Mouse (Mus musculus): Measurements from ENCODE around the gene Slc22a23. TPM values are rescaled to one million over a fixed set of nuclear protein-coding genes. Genes with fewer than 3 reads are reported as not detected.

Slc22a23 gene
- polyA plus RNA-seq, 1 experiment from 2014 or later: 8.2 TPM

- H3K9ac ChIP-seq (ENCODE audit: low read depth, low read length): no peak overlapping the region
- no peaks in the 10 kb centered on the region for H3K9me3 ChIP-seq (replicated peaks; ENCODE audit: control insufficient read depth, low read length)
- 62% methylated on average over 8 of the region's 8 CpGs for WGBS (ENCODE audit: insufficient replicate concordance)
- H3K4me2 ChIP-seq (ENCODE audit: low read depth, low read length): no peak overlapping the region
- H3K4me3 ChIP-seq (ENCODE audit: low read depth, low read length): no peak overlapping the region
- H3K27me3 ChIP-seq (ENCODE audit: control insufficient read depth, insufficient read depth, low read depth, low read length): no peaks in the 10 kb centered on the region
- peaks cover 53% of the 10 kb centered on the region for H3K4me1 ChIP-seq (ENCODE audit: control insufficient read depth, low read depth, low read length)
- no peak for ATAC-seq (ENCODE audit: low read depth)
- peak overlapping the region; percentile 87 for H3K27ac ChIP-seq (ENCODE audit: low read length)
- peaks cover 16% of the 10 kb centered on the region for H3K36me3 ChIP-seq (ENCODE audit: control insufficient read depth, insufficient read depth)
These were observed 72.5 kb downstream of the Slc22a23 start for GRCm38 (mm10) chr13:34272275-34273054.

DNA sequence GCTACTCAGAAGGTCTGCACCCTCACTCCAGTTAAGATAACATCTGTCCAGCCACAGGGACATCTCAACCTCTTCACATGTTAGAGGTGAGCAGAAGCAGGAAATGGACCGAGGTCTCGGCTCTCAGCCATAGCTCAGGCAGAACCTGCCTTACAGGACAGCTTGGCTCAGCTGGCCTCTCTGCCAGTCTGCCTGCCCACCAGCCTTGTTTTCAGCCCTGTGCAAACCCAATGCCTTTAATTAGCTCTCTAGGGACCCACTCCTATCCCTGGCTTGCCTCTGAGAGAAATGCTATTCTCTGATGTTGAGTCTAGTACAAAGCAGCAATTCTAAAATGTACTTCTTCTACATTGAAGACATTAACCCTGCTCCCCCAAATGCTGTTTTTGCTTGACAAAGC, 73.3 kb downstream of the Slc22a23 start:
- Histone ChIP-seq H3K27ac (ENCODE audit: low read length) (peak overlapping the region; percentile 87), H3K4me1 (ENCODE audit: control insufficient read depth, low read depth, low read length) (peaks cover 60% of the 10 kb centered on the region), H3K9ac (ENCODE audit: low read depth, low read length) (peak overlapping the region; percentile 59), H3K4me3 (ENCODE audit: low read depth, low read length) (peak overlapping the region; percentile 30; the same call in 1 of the 2 replicates), H3K36me3 (ENCODE audit: control insufficient read depth, insufficient read depth) (peaks cover 8% of the 10 kb centered on the region), H3K27me3 (ENCODE audit: control insufficient read depth, insufficient read depth, low read depth, low read length) (no peaks in the 10 kb centered on the region), H3K4me2 (ENCODE audit: low read depth, low read length) (peak overlapping the region; percentile 57), H3K9me3 (replicated peaks; ENCODE audit: control insufficient read depth, low read length) (no peaks in the 10 kb centered on the region)
- ATAC-seq (ENCODE audit: low read depth): peak; percentile 20; the same call in 1 of the 2 replicates
- WGBS (ENCODE audit: insufficient replicate concordance): 30% methylated on average over 2 of the region's 2 CpGs

- Histone ChIP-seq H3K9ac (ENCODE audit: low read depth, low read length) (peak overlapping the region; percentile 59), H3K4me1 (ENCODE audit: control insufficient read depth, low read depth, low read length) (peaks cover 67% of the 10 kb centered on the region), H3K4me2 (ENCODE audit: low read depth, low read length) (peak overlapping the region; percentile 57), H3K36me3 (ENCODE audit: control insufficient read depth, insufficient read depth) (peaks cover 4% of the 10 kb centered on the region; the same call in 1 of the 2 replicates), H3K9me3 (replicated peaks; ENCODE audit: control insufficient read depth, low read length) (no peaks in the 10 kb centered on the region), H3K4me3 (ENCODE audit: low read depth, low read length) (peak overlapping the region; percentile 30), H3K27ac (ENCODE audit: low read length) (peak overlapping the region; percentile 87), H3K27me3 (ENCODE audit: control insufficient read depth, insufficient read depth, low read depth, low read length) (no peaks in the 10 kb centered on the region)
- peak; percentile 92 for ATAC-seq (ENCODE audit: low read depth)
- 40% methylated on average over 5 of the region's 5 CpGs for WGBS (ENCODE audit: insufficient replicate concordance)
These were observed 73.9 kb downstream of the Slc22a23 start for GRCm38 (mm10) chr13:34270886-34271602.

DNA sequence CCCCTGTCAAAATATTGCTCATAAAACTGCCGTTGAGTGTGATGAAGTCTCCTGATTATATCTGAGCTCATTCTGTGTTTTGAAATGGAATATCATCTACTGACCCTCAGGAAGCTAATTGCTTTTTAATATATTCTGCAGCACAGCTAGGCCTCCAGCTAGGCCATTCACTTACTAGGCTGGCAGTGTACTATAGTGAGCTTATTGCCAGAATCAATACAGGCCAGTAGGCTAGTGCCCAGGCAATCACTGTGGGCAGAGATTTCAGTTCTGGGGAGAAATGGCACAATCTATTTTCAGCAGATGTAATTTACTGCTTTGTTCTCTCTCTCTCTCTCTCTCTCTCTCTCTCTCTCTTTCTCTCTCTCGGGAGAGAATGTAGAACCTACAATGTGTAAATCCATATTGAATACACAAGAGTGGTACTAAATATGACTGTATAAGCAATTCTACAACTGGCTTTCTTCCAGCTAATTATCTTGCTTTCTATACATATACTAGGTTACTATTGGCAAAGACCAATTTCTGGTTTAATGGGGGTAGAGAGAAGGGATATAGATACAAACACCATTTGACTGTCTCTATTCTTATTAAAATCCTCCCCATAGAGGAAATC, 75.5 kb downstream of the Slc22a23 start:
- H3K4me1 ChIP-seq (ENCODE audit: control insufficient read depth, low read depth, low read length): peaks cover 63% of the 10 kb centered on the region
- WGBS (ENCODE audit: insufficient replicate concordance): 82% methylated on average over 2 of the region's 2 CpGs

GRCm38 (mm10) chr13:34266942-34267660, 77.9 kb downstream of the Slc22a23 start:
- Histone ChIP-seq H3K36me3 (ENCODE audit: control insufficient read depth, insufficient read depth) (no peaks in the 10 kb centered on the region; the same call in 1 of the 2 replicates), H3K4me1 (ENCODE audit: control insufficient read depth, low read depth, low read length) (peaks cover 50% of the 10 kb centered on the region), H3K9me3 (replicated peaks; ENCODE audit: control insufficient read depth, low read length) (no peaks in the 10 kb centered on the region), H3K4me3 (ENCODE audit: low read depth, low read length) (no peak overlapping the region), H3K9ac (ENCODE audit: low read depth, low read length) (no peak overlapping the region), H3K27ac (ENCODE audit: low read length) (no peak overlapping the region), H3K4me2 (ENCODE audit: low read depth, low read length) (no peak overlapping the region), H3K27me3 (ENCODE audit: control insufficient read depth, insufficient read depth, low read depth, low read length) (no peaks in the 10 kb centered on the region)
- 79% methylated on average over 8 of the region's 8 CpGs for WGBS (ENCODE audit: insufficient replicate concordance)
- ATAC-seq (ENCODE audit: low read depth): no peak

More for the DNA sequence above, 75.5 kb downstream of the Slc22a23 start:
- H3K36me3 ChIP-seq (ENCODE audit: control insufficient read depth, insufficient read depth): peaks cover 4% of the 10 kb centered on the region; the same call in 1 of the 2 replicates
- no peaks in the 10 kb centered on the region for H3K9me3 ChIP-seq (replicated peaks; ENCODE audit: control insufficient read depth, low read length)
- no peak overlapping the region for H3K4me3 ChIP-seq (ENCODE audit: low read depth, low read length)
- no peaks in the 10 kb centered on the region for H3K27me3 ChIP-seq (ENCODE audit: control insufficient read depth, insufficient read depth, low read depth, low read length)
- no peak for ATAC-seq (ENCODE audit: low read depth)
- no peak overlapping the region for H3K4me2 ChIP-seq (ENCODE audit: low read depth, low read length)
- no peak overlapping the region for H3K9ac ChIP-seq (ENCODE audit: low read depth, low read length)
- H3K27ac ChIP-seq (ENCODE audit: low read length): no peak overlapping the region

- peaks cover 39% of the 10 kb centered on the region for H3K4me1 ChIP-seq (ENCODE audit: control insufficient read depth, low read depth, low read length)
- H3K9ac ChIP-seq (ENCODE audit: low read depth, low read length): no peak overlapping the region
- 86% methylated on average over 8 of the region's 8 CpGs for WGBS (ENCODE audit: insufficient replicate concordance)
These were observed 78.9 kb downstream of the Slc22a23 start for GRCm38 (mm10) chr13:34266067-34266466.

DNA sequence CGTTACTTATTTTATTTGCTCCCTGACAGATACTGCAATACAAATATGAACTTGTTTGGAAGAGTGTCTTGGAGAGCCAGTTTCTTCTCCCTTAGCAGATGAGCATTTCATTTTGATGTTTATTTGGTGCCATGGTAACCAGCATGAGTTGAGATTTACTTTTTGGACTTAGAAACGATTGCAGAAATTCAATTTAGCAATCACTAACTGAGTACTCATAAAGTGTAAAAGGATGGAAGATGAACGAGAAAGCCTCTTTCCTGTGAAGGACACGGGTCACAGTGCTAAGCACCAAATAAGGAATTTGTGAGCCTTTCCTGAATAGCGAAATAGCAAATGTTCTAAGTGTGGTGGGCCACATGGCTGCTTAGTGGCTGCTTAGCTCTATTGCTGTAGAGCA, 79.4 kb downstream of the Slc22a23 start:
- peaks cover 37% of the 10 kb centered on the region for H3K4me1 ChIP-seq (ENCODE audit: control insufficient read depth, low read depth, low read length)
- H3K4me3 ChIP-seq (ENCODE audit: low read depth, low read length): no peak overlapping the region
- H3K36me3 ChIP-seq (ENCODE audit: control insufficient read depth, insufficient read depth): no peaks in the 10 kb centered on the region; the same call in 1 of the 2 replicates
- no peak overlapping the region for H3K9ac ChIP-seq (ENCODE audit: low read depth, low read length)
- no peak for ATAC-seq (ENCODE audit: low read depth)
- 56% methylated on average over 5 of the region's 5 CpGs for WGBS (ENCODE audit: insufficient replicate concordance)
- H3K4me2 ChIP-seq (ENCODE audit: low read depth, low read length): no peak overlapping the region
- H3K27ac ChIP-seq (ENCODE audit: low read length): 0 out of 2 replicates have a peak overlapping the region, but pooled peaks have one; percentile 10
- H3K27me3 ChIP-seq (ENCODE audit: control insufficient read depth, insufficient read depth, low read depth, low read length): no peaks in the 10 kb centered on the region
- no peaks in the 10 kb centered on the region for H3K9me3 ChIP-seq (replicated peaks; ENCODE audit: control insufficient read depth, low read length)

More at GRCm38 (mm10) chr13:34266067-34266466, 78.9 kb downstream of the Slc22a23 start:
- H3K4me3 ChIP-seq (ENCODE audit: low read depth, low read length): no peak overlapping the region
- no peak for ATAC-seq (ENCODE audit: low read depth)
- H3K9me3 ChIP-seq (replicated peaks; ENCODE audit: control insufficient read depth, low read length): no peaks in the 10 kb centered on the region
- H3K36me3 ChIP-seq (ENCODE audit: control insufficient read depth, insufficient read depth): no peaks in the 10 kb centered on the region; the same call in 1 of the 2 replicates
- H3K27ac ChIP-seq (ENCODE audit: low read length): no peak overlapping the region
- no peaks in the 10 kb centered on the region for H3K27me3 ChIP-seq (ENCODE audit: control insufficient read depth, insufficient read depth, low read depth, low read length)
- H3K4me2 ChIP-seq (ENCODE audit: low read depth, low read length): no peak overlapping the region

GRCm38 (mm10) chr13:34265022-34265565, 79.9 kb downstream of the Slc22a23 start:
- no peak overlapping the region for H3K4me2 ChIP-seq (ENCODE audit: low read depth, low read length)
- peaks cover 32% of the 10 kb centered on the region for H3K4me1 ChIP-seq (ENCODE audit: control insufficient read depth, low read depth, low read length)
- no peaks in the 10 kb centered on the region for H3K9me3 ChIP-seq (replicated peaks; ENCODE audit: control insufficient read depth, low read length)
- no peaks in the 10 kb centered on the region; the same call in 1 of the 2 replicates for H3K36me3 ChIP-seq (ENCODE audit: control insufficient read depth, insufficient read depth)
- no peaks in the 10 kb centered on the region for H3K27me3 ChIP-seq (ENCODE audit: control insufficient read depth, insufficient read depth, low read depth, low read length)
- 0 out of 2 replicates have a peak overlapping the region, but pooled peaks have one; percentile 10 for H3K27ac ChIP-seq (ENCODE audit: low read length)
- H3K9ac ChIP-seq (ENCODE audit: low read depth, low read length): no peak overlapping the region
- ATAC-seq (ENCODE audit: low read depth): peak; percentile 69
- H3K4me3 ChIP-seq (ENCODE audit: low read depth, low read length): no peak overlapping the region
- WGBS (ENCODE audit: insufficient replicate concordance): 66% methylated on average over 3 of the region's 3 CpGs

Data from liver, embryonic 16.5 days (tissue).